Mouse (Mus musculus) left cerebral cortex, adult 11 months (tissue): ENCODE results near the gene Tdrd12.
"Not testable (repeated sequence)": the region's sequence is repeated elsewhere in the genome, so short reads cannot be mapped to it uniquely, and the experiment has no call there.

Source experiments
- DNase-seq: peaks from one replicate; pipeline ENCODE4 v3.0.0; 2022; ENCODE audit warnings: low spot score

The Tdrd12 gene

DNA sequence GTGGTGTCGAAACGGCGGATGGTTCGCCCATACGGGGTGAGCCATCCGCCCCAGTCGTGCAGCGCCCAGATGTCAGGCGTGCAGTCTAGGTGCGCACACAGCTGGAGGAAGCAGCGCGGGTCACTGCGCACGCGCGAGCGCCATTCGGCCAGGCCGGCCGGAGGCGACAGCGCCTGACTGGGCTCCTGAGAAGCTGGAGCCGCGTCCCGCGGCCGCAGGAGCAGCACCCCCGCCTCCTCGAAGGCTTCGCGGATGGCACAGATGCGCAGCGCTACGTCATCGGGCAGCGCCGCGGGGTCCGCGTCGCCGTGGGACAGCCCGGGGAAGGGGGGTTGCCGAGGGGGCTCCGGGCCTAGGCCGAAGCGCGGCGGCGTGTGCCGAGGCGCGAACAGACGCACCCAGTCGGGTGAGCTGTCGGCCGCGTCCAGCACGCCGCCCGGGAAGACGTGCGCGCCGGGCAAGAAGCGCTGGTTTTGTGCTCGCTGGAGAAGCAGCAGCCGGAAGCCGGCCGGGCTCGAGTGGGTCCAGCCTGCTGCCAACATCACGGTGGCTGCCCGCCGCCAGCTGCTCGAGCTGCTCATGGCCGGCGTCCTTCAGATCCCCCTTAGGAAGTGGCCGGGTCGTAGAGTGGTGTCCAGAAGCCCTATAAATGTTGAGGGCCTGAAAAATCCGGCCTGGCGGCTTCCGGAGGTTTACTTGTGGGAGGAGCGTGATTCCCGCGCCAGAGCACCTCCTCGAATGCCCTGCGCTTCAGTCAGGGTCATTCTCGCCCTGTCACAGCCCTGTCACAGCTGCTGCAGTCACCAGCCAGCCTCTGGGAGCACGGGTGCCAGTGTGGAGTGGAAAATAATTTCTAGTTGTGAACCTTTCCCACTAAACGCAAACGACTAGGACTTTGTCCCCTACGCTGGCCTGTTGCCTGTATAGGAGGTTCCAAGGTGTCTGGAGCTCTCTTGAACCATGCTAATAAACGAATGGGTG lies 18.0 kb upstream of the Tdrd12 start:
- peak; percentile 81 for DNase-seq

DNA sequence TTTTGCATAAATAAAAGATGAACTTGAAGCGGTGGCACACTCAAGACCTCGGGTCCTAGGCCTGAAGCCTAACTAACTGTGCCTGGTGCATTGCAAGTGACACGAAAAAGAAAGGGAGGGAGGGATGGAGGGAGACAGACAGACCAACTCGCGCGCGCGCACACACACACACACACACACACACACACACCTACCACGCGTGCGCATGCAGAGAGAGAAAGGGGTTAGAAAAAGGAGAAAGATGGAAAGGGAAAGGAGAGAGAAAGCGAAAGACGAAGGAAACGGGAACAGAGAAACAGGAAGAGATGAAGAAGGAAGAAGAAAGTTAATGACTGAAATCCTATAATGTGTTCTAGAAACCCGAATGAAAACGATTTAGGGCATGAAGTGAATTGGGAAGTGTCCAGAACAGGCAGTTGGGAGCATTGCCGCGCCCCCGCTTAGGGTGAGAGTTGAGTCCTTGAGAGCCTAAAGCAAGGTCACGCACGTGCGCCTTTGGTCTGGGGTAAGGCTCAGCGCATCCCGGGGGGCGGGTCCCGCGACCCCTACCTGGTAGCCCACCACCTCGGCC lies 17.1 kb upstream of the Tdrd12 start:
- DNase-seq = peak; percentile 11

- peak; percentile 26 for DNase-seq
Measured at GRCm38 (mm10) chr7:35553751-35554604, 16.4 kb upstream of the Tdrd12 start.

DNA sequence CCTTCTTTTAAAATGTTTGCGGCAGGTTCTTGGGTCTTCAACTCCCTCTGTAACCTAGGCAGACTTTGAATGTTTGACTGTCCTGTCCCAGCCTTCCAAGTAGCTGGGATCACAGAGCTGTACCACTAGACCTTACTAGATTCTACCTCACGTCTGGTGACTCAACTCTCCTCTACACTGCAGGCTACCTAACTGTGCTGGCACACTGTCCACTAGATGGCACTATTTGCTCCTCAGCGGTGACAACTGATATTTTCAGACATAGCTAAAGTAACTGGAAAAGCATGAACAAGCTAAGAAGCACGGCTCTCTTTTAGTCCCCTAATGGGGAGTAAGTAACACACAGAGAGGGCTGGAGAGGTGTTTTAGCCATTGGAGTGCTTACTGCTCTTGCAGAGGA lies 8.3 kb upstream of the Tdrd12 start:
- peak; percentile 31 for DNase-seq

DNA sequence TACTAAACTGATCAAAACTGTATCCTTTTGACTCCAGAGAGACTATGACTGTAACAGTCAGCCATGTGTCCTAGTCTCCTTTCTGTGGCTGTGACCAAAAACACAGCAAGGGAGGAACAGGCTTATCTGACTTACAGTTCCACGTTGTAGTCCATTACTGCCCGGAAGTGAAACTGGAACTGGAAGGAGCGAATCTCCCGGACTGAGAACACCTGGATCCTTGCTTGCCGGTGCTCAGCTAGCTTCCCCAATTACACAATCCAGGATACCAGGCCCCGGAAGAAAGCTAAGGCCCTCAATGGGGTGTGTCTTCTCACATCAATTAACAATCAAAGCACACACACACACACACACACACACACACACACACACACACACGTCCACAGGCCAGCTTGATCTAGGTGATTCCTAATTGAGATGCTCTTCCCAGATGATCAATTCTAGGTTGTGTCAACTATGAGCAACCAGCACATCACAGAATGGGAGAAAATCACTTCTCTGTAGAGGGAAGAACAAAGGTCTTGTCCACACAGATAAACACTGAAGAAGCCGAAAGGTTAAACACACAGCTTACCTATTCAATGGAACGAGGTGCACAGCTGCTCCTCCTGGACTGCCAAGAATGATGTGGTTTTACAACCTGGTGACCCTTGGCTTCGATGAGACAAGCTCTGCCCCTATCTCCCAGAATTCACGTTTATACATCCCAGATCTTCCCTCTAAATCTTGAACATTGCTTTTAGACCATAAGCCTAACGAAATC lies 1.6 kb downstream of the Tdrd12 start:
- no peak for DNase-seq

DNA sequence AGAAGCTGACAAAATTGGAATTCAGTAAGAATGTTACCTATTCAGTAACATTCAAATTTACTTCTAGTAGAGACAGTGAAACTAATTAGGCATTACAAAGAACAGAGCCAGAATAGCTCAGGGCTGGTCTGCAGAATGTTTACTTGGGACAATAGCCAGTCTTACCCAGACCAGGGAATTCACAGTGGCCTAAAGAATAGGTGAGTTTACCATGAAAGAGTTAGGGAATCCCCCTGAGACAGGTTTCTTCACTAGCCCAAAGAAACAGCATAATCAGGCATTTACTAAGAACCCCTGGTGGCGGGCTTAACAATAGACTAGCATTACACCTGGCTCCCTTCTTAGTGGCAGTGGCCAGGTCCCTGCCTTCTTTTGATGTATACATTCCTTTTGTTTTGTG lies 7.0 kb downstream of the Tdrd12 start:
- not testable (repeated sequence) for DNase-seq

DNA sequence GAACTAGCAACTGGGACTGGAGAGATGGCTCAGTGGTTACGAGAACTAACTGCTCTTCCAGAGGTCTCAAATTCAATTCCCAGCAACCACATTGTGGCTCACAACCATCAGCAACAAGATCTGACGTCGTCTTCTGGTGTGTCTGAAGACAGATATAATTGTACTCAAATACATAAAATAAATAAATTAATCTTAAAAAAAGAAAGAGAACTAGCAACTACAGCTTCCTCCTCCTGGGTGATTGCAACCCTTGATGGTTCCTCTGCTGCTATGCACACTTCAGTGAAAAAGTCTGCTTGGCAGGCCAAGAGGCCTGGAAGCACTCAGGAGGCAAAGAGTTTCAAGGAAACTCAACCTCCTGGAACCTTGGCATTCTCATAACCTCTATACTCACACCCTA lies 7.5 kb downstream of the Tdrd12 start:
- DNase-seq = no peak

- DNase-seq = no peak
Measured at GRCm38 (mm10) chr7:35526795-35527194, 10.8 kb downstream of the Tdrd12 start.

DNA sequence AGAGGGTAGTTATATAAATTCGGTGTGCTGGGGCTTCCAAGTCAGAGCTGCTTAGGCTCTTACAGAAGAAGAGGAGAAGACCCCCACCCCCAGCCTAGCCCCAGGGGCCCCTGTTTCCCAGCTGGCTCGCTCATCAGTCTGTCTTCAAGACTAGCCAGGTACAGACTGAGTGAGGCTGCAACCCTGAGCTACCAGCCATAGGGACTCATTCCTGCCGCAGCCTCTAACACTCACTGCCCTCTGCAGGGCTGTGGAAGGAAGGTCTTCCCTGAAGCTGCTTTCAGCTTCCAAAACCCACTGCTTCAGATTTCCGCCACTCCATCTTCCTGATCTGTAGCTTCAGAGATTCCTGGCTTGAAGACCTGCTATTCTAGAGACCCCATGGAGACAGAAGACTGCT lies 35.5 kb downstream of the Tdrd12 start:
- no peak for DNase-seq

- DNase-seq = peak; percentile 14
Measured at GRCm38 (mm10) chr7:35497516-35497915, 40.0 kb downstream of the Tdrd12 start.

DNA sequence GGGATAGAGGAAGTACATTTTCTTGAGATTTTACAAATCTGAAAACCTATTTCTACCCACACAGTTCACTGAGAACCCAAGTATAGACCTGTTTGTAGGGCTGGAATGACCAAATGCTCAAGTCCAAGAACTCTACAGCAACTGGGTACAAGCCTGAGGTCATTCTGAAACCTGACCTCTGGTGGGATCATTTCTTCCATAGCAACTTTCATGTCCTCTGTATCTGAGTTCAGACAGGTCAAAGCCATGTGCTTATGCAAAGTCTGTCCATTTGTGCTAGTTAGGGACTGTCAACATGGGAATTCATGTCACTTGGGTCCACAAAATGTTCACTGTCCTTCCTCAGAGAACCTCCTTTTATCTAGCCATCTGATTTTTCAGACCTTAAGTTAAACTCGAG lies 46.5 kb downstream of the Tdrd12 start:
- DNase-seq = no peak

DNA sequence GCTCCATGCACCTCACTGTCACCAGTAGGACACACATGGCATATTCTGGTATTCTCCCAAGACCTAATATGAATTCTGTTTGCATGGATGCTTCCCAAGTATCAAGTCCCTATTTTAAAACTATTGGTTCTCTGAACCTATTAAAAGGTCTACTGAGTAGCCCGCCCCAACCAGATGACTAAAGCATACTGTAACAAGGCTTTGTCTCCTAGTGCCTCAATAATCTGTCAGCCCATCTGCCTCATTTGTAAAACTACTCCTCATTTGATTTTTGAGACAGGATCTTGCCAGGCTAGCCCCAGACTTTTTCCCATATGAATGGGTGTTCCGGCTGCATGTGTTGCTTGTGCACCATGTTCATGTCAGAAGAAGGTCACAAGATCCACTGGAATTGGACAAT lies 47.4 kb downstream of the Tdrd12 start:
- no peak for DNase-seq

DNA sequence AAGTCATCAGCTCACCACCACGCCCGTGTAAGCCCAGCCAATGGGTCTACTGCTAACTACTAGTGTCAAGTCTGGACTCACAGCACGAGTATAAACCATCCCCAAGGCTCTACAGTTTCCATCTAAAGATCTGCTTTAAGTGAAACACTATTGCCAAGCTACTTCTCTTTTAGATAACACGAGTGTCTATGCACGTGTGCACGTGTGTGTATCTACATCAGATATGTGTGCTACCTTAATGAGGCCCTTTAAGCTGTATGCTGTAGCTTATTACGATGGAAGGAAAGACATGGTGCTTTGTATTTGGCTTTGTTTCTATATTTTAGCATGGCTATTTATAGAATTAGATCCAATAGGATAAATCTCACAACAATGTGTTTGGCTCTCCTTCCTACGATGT lies 51.0 kb downstream of the Tdrd12 start:
- DNase-seq = no peak

DNA sequence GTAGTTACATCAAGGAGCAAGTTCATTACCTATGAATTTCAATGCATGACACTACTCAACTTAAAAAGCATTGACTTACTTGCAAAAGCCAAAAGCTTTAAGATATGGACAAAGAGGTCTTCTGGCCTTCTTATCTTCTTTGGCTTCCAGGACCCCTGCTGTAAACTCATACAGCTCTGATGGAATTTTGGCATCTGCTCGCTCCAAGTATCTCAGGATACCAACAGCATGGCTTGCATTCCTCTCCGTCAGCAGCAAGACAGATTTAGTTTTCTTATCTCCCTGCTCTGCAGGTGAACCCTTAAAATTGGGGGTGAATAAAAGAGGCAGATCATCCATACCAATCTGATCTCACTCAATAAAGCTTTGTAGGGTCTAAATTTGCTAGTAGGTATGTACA lies 52.4 kb downstream of the Tdrd12 start:
- no peak for DNase-seq

- no peak for DNase-seq
Measured at GRCm38 (mm10) chr7:35476457-35476856, 61.1 kb downstream of the Tdrd12 start.

DNA sequence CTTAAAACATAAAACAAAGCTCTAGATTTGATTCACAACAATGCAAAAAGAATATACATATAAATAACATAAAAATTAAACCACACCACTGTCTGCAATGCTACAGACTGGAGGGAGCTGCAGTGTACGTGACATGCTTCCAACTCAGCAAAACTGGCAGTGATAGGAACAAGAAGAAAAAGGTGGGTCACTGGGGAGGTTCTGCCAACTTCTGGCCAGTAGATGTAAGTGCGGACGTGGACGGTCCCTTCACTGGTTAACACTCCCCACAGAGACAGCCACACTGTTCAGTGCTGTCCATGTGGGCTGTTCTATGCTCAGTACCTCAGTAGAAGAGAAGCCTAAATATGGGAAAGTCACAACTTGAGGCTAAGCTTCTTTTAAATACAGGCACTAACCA lies 66.8 kb downstream of the Tdrd12 start:
- DNase-seq = no peak

GRCm38 (mm10) chr7:35467856-35468255 lies 69.7 kb downstream of the Tdrd12 start:
- no peak for DNase-seq

- no peak for DNase-seq
Measured at GRCm38 (mm10) chr7:35465027-35465426, 72.5 kb downstream of the Tdrd12 start.

DNA sequence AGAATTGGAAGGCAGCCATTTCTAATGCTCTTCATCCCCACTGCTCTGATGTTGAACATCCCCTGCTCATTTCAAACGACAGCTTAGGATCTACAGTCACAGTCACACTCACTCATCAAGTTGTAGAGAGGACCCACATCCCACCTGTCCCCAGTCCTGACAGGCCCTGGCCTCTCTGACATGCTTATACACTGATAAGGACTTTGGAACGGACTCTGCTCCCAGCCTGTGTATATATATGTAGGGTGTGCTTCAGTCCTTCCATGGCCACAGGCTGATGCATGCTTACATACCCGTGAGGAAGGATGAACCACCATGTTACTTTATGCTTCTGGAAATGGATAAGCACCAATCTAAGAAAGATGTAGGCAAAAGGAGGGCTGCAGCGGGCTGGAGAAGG lies 76.6 kb downstream of the Tdrd12 start:
- no peak for DNase-seq

- no peak for DNase-seq
Measured at GRCm38 (mm10) chr7:35456091-35456814, 81.3 kb downstream of the Tdrd12 start.

GRCm38 (mm10) chr7:35448867-35449266 lies 88.7 kb downstream of the Tdrd12 start:
- DNase-seq = no peak
